Mouse (Mus musculus): ENCODE data around the gene Clint1. TPM values are rescaled to one million over a fixed set of nuclear protein-coding genes. Genes with fewer than 3 reads are reported as not detected.
A peak's percentile ranks its signal among the peaks of the same experiment; 100 is the strongest.

Gene Clint1
- 102 and 113 TPM in 2 replicates for polyA plus RNA-seq (2014; fragmentation: Nextera tagmentation; extraction: Ambion mirVana)

DNA sequence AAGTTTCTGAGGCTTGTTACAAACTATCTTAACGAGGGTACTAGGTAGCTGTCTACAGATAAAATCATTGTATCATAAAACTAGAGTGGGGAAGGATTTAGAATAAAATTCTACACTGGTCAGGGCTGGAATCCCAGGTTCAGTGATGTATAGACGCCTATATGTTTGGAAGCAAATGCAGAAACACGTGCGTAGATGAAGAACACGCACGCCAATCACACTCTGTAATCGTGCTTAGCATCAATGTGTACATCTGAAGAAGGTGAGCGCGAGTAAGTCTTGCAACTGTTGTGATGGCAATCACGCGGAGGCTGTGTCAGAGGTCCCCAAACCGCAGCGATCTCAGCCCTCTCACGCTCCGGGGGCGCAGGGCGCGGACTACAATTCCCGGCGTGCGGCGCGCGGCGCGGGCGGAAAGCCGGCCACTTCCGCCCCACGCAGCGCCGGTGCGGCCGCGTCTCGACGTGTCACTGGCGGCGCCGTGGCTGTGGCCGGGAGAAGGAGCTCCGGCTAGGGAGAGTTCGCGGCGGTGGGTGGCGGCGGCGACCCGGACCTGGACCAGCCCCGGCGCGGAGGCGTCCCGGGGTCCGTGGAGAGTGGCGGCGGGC is at the start of gene Clint1:
Gene Clint1, plus strand, starts transcription at position 536 of the 608 bp plus-strand sequence.
- Histone ChIP-seq H3K36me3 (ENCODE audit: control insufficient read depth, insufficient read depth, low read length) (peaks cover 7% of the 10 kb centered on the region), H3K4me3 (ENCODE audit: low read depth, low read length) (peak within 1 kb of the TSS; percentile 98), H3K4me2 (peak within 1 kb of the TSS; percentile 85), H3K4me1 (replicated peaks; ENCODE audit: control insufficient read depth, insufficient read depth, low read length) (peaks cover 42% of the 10 kb centered on the region), H3K9ac (ENCODE audit: low read depth, low read length) (peak within 1 kb of the TSS; percentile 99), H3K9me3 (ENCODE audit: control insufficient read depth, low read length) (no peaks in the 10 kb centered on the region), H3K27ac (ENCODE audit: low read depth, low read length) (peak within 1 kb of the TSS; percentile 90), H3K27me3 (replicated peaks; ENCODE audit: control insufficient read depth, insufficient read depth, low read length) (no peaks in the 10 kb centered on the region)
- DNase-seq (ENCODE audit: low spot score): peak; percentile 82
- under 1% methylated on average over 56 of the region's 57 CpGs for WGBS
- peak; percentile 82 for ATAC-seq (replicated peaks; ENCODE audit: low FRiP score)

DNA sequence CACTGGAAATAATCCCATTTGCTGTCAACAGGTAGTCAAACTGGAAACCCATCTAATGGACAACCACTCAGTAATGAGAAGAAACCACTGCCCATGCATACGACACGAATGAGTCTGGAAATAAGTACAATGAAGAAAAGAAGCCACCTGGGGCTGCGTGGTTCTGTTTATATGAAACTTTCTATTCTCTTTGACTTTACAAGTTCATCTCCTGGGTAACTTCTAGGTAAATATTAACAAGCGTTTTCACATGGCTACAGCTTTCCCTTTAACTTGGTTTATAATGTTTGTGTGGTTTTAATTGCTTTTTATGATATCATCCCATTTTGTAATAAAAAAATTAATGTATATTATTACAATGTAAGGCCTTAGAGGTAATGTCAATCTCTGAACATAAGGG is 47.8 kb upstream of the Clint1 start:
- ATAC-seq (replicated peaks; ENCODE audit: low FRiP score) (no peak), DNase-seq (ENCODE audit: low spot score) (no peak)
- H3K4me1 ChIP-seq (replicated peaks; ENCODE audit: control insufficient read depth, insufficient read depth, low read length): peaks cover 47% of the 10 kb centered on the region
- H3K36me3 ChIP-seq (ENCODE audit: control insufficient read depth, insufficient read depth, low read length): no peaks in the 10 kb centered on the region
- H3K4me3 ChIP-seq (ENCODE audit: low read depth, low read length): no peak overlapping the region
- H3K9ac ChIP-seq (ENCODE audit: low read depth, low read length): no peak overlapping the region
- H3K4me2 ChIP-seq: no peak overlapping the region
- no peaks in the 10 kb centered on the region for H3K9me3 ChIP-seq (ENCODE audit: control insufficient read depth, low read length)
- WGBS: 87% methylated on average over 4 of the region's 4 CpGs
- H3K27me3 ChIP-seq (replicated peaks; ENCODE audit: control insufficient read depth, insufficient read depth, low read length): no peaks in the 10 kb centered on the region
- peak overlapping the region; percentile 93; the same call in 1 of the 2 replicates for H3K27ac ChIP-seq (ENCODE audit: low read depth, low read length)

DNA sequence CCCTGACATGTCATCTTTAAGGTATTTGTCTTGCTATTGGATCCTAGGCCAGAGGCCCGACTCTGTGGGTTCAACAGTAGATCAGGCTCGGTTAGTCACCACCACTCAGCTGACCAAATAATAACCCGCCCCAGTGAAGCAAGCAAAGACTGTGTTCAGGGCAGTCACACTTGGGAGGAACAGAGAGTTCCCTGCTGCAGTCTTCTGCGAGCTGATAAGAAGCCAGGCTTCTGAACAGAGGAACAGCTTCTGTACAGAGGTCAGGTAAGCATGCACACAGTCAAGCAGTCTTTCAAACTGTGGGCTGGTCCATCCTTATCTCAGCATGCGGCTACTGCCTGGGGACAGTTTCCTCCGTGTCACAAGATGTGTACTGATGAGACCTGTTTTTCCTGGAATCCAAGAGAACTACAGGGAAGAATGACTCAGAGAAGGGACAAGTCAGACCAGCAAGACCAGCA is 46.5 kb upstream of the Clint1 start:
- H3K9ac ChIP-seq (ENCODE audit: low read depth, low read length): 0 out of 2 replicates have a peak overlapping the region, but pooled peaks have one; percentile 15
- ATAC-seq (replicated peaks; ENCODE audit: low FRiP score): peak; percentile 98
- H3K4me3 ChIP-seq (ENCODE audit: low read depth, low read length): no peak overlapping the region
- H3K36me3 ChIP-seq (ENCODE audit: control insufficient read depth, insufficient read depth, low read length): no peaks in the 10 kb centered on the region
- 17% methylated on average over 6 of the region's 6 CpGs for WGBS
- peak overlapping the region; percentile 24 for H3K4me2 ChIP-seq
- H3K27ac ChIP-seq (ENCODE audit: low read depth, low read length): peak overlapping the region; percentile 94
- peaks cover 51% of the 10 kb centered on the region for H3K4me1 ChIP-seq (replicated peaks; ENCODE audit: control insufficient read depth, insufficient read depth, low read length)
- no peaks in the 10 kb centered on the region for H3K27me3 ChIP-seq (replicated peaks; ENCODE audit: control insufficient read depth, insufficient read depth, low read length)
- peak; percentile 55 for DNase-seq (ENCODE audit: low spot score)
- H3K9me3 ChIP-seq (ENCODE audit: control insufficient read depth, low read length): no peaks in the 10 kb centered on the region

DNA sequence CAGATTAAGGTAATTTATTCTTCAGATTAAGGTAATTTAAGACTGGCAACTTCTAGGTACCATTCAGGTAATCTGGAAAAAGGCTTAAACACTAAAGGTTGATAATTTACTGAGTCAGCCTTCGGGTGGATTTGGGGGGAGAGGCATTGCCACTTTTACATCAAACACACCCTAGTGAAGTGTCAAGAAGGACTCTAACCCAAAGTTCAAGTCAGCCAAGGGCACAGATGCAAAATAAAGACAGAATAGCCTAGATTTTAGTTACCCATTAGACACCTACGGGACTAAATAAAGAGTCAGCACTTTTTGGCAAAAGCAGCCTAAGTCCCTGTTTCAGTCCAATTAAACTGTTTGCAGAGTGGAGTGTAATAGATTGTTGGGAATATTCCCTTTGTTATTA is 46.0 kb upstream of the Clint1 start:
- no peak for ATAC-seq (replicated peaks; ENCODE audit: low FRiP score)
- H3K4me3 ChIP-seq (ENCODE audit: low read depth, low read length): no peak overlapping the region
- 58% methylated on average over 2 of the region's 2 CpGs for WGBS
- H3K27ac ChIP-seq (ENCODE audit: low read depth, low read length): peak overlapping the region; percentile 94
- no peaks in the 10 kb centered on the region for H3K27me3 ChIP-seq (replicated peaks; ENCODE audit: control insufficient read depth, insufficient read depth, low read length)
- H3K4me1 ChIP-seq (replicated peaks; ENCODE audit: control insufficient read depth, insufficient read depth, low read length): peaks cover 55% of the 10 kb centered on the region
- H3K9ac ChIP-seq (ENCODE audit: low read depth, low read length): peak overlapping the region; percentile 50
- no peaks in the 10 kb centered on the region for H3K9me3 ChIP-seq (ENCODE audit: control insufficient read depth, low read length)
- H3K4me2 ChIP-seq: peak overlapping the region; percentile 41
- no peak for DNase-seq (ENCODE audit: low spot score)
- no peaks in the 10 kb centered on the region for H3K36me3 ChIP-seq (ENCODE audit: control insufficient read depth, insufficient read depth, low read length)

DNA sequence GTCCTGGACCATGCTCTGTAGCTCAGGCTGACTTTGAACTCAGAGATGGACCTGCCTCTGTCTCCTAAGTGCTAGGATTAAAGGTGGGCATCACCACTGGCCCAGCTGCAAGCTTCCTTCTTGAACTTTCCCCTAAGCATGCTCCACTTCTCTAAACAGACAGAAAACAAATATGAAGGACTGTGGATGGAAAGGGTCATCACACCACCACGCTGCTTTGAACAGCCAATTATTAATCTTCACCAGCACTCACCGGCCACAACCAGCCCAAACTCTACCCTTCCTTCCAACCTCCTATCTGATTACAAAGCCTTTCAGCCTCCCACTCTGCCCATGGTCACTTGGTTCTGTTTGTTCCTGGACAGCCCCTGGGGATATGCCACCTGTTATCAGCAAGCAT is 45.6 kb upstream of the Clint1 start:
- ATAC-seq (replicated peaks; ENCODE audit: low FRiP score): no peak
- Histone ChIP-seq H3K27ac (ENCODE audit: low read depth, low read length) (peak overlapping the region; percentile 94), H3K9me3 (ENCODE audit: control insufficient read depth, low read length) (no peaks in the 10 kb centered on the region), H3K4me3 (ENCODE audit: low read depth, low read length) (no peak overlapping the region), H3K9ac (ENCODE audit: low read depth, low read length) (peak overlapping the region; percentile 50), H3K4me1 (replicated peaks; ENCODE audit: control insufficient read depth, insufficient read depth, low read length) (peaks cover 52% of the 10 kb centered on the region), H3K4me2 (peak overlapping the region; percentile 41), H3K36me3 (ENCODE audit: control insufficient read depth, insufficient read depth, low read length) (no peaks in the 10 kb centered on the region), H3K27me3 (replicated peaks; ENCODE audit: control insufficient read depth, insufficient read depth, low read length) (no peaks in the 10 kb centered on the region)
- 65% methylated on average over 2 of the region's 2 CpGs for WGBS
- DNase-seq (ENCODE audit: low spot score): no peak

DNA sequence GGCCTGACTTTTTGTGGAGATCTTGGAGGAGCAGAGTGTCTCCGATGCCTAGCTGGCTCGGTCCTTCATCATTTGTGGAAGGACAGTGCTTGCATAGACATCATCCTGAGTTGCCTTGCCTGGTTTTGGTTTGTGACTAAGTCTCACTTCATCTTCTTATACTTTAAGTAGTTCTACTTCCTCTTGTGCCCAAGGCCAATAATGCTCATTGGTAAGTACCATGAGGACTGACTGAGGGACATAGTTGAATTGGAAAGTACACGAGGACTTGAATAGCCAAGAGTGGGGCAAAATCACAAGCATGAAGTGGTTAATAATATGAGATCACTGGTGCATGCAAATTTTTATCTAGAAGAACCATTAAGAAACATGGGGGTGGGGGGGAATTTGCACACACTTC is 45.0 kb upstream of the Clint1 start:
- Histone ChIP-seq H3K27ac (ENCODE audit: low read depth, low read length) (peak overlapping the region; percentile 94), H3K4me2 (peak overlapping the region; percentile 4), H3K9me3 (ENCODE audit: control insufficient read depth, low read length) (no peaks in the 10 kb centered on the region), H3K36me3 (ENCODE audit: control insufficient read depth, insufficient read depth, low read length) (no peaks in the 10 kb centered on the region), H3K4me3 (ENCODE audit: low read depth, low read length) (no peak overlapping the region), H3K27me3 (replicated peaks; ENCODE audit: control insufficient read depth, insufficient read depth, low read length) (no peaks in the 10 kb centered on the region), H3K9ac (ENCODE audit: low read depth, low read length) (no peak overlapping the region), H3K4me1 (replicated peaks; ENCODE audit: control insufficient read depth, insufficient read depth, low read length) (peaks cover 52% of the 10 kb centered on the region)
- ATAC-seq (replicated peaks; ENCODE audit: low FRiP score) (no peak), DNase-seq (ENCODE audit: low spot score) (no peak)
- whole genome bisulfite sequencing: 84% methylated on average over 3 of the region's 3 CpGs

DNA sequence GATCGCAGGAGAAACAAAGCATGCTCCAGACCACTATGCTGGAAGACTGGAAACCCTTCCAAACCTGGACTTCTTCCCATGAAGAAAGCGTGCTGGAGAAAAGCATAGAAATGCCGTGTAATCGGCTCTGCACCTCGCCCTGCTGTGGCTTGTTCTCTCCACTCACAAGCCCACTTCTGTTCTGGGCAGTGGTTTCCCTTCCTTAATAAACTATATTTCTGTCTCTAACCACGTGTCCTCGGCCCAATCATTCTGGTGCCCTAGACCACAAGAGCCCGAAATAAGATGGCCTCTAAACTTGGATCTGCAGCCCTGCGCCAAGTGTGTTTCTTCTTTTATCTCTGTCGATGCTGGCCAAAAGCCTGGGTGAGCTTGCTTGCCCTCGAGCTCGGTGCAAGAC is 44.0 kb upstream of the Clint1 start:
- Histone ChIP-seq H3K36me3 (ENCODE audit: control insufficient read depth, insufficient read depth, low read length) (no peaks in the 10 kb centered on the region), H3K9ac (ENCODE audit: low read depth, low read length) (peak overlapping the region; percentile 22; the same call in 1 of the 2 replicates), H3K4me3 (ENCODE audit: low read depth, low read length) (no peak overlapping the region), H3K4me2 (no peak overlapping the region; the same call in none of the 2 replicates), H3K27me3 (replicated peaks; ENCODE audit: control insufficient read depth, insufficient read depth, low read length) (no peaks in the 10 kb centered on the region), H3K27ac (ENCODE audit: low read depth, low read length) (peak overlapping the region; percentile 68), H3K4me1 (replicated peaks; ENCODE audit: control insufficient read depth, insufficient read depth, low read length) (peaks cover 52% of the 10 kb centered on the region), H3K9me3 (ENCODE audit: control insufficient read depth, low read length) (no peaks in the 10 kb centered on the region)
- DNase-seq (ENCODE audit: low spot score) (no peak), ATAC-seq (replicated peaks; ENCODE audit: low FRiP score) (no peak)
- 61% methylated on average over 12 of the region's 12 CpGs for WGBS

DNA sequence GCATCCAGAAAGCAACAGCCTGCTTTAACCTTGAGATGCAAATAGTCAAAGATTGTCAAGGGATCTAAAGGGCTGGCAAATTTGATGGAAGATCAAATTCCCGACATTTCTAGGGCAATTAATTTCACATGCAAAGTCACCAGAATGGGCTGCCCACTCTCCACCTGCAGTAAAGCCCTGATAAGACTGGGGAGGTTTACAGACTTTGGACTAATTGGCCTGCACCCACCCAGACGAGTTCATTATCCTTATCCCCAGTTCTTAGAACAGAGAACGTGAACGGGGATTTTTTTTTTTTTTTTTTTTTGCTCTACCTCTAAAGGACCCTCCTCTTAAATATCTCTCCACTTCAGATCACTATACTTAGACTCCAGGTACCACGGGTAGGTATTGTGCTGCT is 42.4 kb upstream of the Clint1 start:
- H3K4me2 ChIP-seq: peak overlapping the region; percentile 21; the same call in 1 of the 2 replicates
- no peak for DNase-seq (ENCODE audit: low spot score)
- H3K36me3 ChIP-seq (ENCODE audit: control insufficient read depth, insufficient read depth, low read length): no peaks in the 10 kb centered on the region
- H3K4me3 ChIP-seq (ENCODE audit: low read depth, low read length): no peak overlapping the region
- H3K27ac ChIP-seq (ENCODE audit: low read depth, low read length): peak overlapping the region; percentile 44; the same call in 1 of the 2 replicates
- no peaks in the 10 kb centered on the region for H3K9me3 ChIP-seq (ENCODE audit: control insufficient read depth, low read length)
- 34% methylated on average over 5 of the region's 5 CpGs for WGBS
- no peak for ATAC-seq (replicated peaks; ENCODE audit: low FRiP score)
- no peaks in the 10 kb centered on the region for H3K27me3 ChIP-seq (replicated peaks; ENCODE audit: control insufficient read depth, insufficient read depth, low read length)
- no peak overlapping the region for H3K9ac ChIP-seq (ENCODE audit: low read depth, low read length)
- peaks cover 49% of the 10 kb centered on the region for H3K4me1 ChIP-seq (replicated peaks; ENCODE audit: control insufficient read depth, insufficient read depth, low read length)

DNA sequence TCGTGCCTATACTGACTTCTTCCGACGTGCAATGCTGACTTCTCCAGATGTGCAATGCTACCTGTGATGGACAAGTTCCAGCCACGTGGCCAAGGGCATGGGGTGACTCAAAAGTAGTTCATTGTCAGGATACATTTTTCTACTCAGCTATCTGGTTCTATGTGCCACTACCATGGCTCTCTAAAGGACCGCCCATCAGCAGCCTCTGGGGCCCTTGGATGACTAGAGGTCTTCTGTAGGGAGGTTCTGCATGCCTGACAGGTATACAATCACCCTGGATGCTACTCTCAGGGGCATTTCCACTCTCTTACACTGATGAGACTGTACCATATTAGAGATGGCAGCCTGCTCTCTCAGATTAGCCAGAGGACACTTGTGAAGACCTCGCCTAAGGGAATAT is 41.8 kb upstream of the Clint1 start:
- Histone ChIP-seq H3K9ac (ENCODE audit: low read depth, low read length) (no peak overlapping the region), H3K36me3 (ENCODE audit: control insufficient read depth, insufficient read depth, low read length) (no peaks in the 10 kb centered on the region), H3K4me1 (replicated peaks; ENCODE audit: control insufficient read depth, insufficient read depth, low read length) (peaks cover 46% of the 10 kb centered on the region), H3K9me3 (ENCODE audit: control insufficient read depth, low read length) (no peaks in the 10 kb centered on the region), H3K27me3 (replicated peaks; ENCODE audit: control insufficient read depth, insufficient read depth, low read length) (no peaks in the 10 kb centered on the region), H3K27ac (ENCODE audit: low read depth, low read length) (peak overlapping the region; percentile 76; the same call in 1 of the 2 replicates), H3K4me2 (no peak overlapping the region), H3K4me3 (ENCODE audit: low read depth, low read length) (no peak overlapping the region)
- WGBS: 74% methylated on average over 6 of the region's 6 CpGs
- ATAC-seq (replicated peaks; ENCODE audit: low FRiP score) (no peak), DNase-seq (ENCODE audit: low spot score) (no peak)

Data from liver, embryonic 11.5 days (tissue).